Mouse (Mus musculus): Measurements from ENCODE around the gene Nudt1.
A peak's percentile ranks its signal among the peaks of the same experiment; 100 is the strongest.

Gene Nudt1

DNA sequence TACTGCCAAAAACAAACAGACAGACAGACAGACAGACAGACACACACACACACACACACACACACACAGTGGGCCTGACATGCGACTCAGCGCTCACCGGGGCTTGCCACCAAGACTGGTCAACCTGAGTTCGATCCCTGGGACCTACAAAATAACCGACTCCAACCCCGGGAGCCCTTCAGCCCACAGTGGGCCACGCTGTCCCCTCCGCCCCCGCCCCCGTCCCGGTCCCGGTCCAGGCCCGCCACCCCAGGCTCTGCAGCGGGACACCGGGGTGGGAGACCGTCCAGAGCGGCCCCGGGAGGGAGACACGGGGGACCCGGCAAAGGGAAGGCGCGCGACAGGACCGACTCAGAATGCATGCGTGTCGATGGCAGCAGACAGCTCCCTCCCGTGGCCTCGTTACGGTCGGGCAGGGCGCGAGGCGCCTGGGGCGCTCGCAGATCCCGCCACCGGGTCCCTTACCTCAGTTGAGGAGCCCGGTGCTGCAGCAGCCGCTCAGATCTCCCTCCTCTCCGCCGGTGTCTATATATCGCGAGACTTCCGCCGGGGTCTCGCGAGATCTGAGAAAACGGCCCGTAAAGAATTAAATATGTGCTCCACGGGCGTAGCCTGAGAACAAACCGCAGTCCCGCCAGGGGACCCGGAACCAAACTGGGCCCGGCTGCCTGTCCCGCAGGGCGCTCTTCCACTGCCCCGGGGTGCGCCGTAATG is at the start of gene Nudt1, which contains the start of gene Mad1l1:
Gene Nudt1 (plus strand): TSS at position 615 of the 714 bp plus-strand sequence.
Gene Mad1l1 (minus strand): TSS at position 511 of the 714 bp plus-strand sequence.
- peak; percentile 86 for DNase-seq (ENCODE audit: low spot score)

GRCm38 (mm10) chr5:140276779-140277178 is 44.7 kb upstream of the Nudt1 start:
- DNase-seq (ENCODE audit: low spot score): no peak

- no peak for DNase-seq (ENCODE audit: low spot score)
Observed at GRCm38 (mm10) chr5:140280205-140280604, 41.3 kb upstream of the Nudt1 start.

DNA sequence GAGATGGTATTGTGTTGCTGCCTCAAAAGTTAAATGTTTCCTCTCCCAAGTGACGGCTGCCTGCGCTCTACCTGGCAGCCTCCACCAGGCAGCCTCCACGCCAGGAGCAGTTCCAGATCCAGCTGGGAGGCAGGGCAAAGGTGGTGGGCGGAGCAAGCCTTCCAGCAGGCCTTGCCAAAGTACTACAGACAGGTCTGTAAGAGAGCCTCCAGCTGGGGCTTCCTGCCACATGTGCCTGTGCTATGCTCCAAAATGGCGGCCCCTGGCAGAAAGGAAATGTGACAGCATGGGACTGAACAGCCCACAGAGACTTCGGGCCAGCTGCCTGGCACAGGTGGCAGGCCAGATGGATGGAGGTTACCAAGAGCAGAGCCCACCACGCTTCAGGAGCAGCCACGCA is 39.1 kb upstream of the Nudt1 start:
- DNase-seq (ENCODE audit: low spot score): no peak

DNA sequence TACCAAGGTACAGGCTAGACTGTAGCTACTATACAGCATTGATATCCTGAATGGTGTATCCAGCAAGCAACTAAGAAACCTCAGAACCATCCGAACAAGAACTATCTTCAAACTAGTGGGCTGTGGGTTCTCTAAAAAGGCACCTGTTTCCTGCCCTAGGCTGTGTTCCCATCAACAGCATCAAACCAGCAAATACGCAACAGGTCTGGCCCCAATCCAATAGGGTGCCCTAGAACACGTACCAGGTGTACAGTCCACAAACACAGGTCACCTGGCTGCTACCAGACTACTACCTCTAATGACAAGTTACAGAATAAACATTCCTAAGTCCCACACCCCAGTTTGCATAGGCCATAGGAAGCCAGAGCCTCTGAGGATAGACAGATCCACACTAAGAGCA is 38.6 kb upstream of the Nudt1 start:
- DNase-seq (ENCODE audit: low spot score): no peak

DNA sequence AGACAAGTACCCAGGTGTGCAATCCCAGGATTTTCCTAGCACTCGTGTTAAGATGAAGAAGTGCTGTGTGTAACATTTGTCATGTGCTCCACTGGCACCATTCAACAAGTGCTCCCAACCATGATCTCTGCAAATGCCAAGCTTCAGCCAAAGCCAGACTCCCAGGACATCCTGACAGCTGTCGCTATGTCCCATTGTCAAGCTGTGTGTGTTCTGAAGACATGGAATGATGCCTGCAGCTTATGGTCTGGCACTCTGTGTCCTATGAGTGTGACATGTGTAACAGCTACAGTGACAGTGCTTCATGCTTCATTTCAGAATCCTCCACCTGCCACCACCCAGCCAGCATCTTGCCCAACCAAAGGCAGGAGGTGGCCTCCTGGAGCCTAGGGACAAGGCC is 37.4 kb upstream of the Nudt1 start:
- DNase-seq (ENCODE audit: low spot score): no peak

GRCm38 (mm10) chr5:140284761-140285160 is 36.7 kb upstream of the Nudt1 start:
- DNase-seq (ENCODE audit: low spot score): no peak

- DNase-seq (ENCODE audit: low spot score): no peak
Observed at GRCm38 (mm10) chr5:140288287-140288686, 33.2 kb upstream of the Nudt1 start.

DNA sequence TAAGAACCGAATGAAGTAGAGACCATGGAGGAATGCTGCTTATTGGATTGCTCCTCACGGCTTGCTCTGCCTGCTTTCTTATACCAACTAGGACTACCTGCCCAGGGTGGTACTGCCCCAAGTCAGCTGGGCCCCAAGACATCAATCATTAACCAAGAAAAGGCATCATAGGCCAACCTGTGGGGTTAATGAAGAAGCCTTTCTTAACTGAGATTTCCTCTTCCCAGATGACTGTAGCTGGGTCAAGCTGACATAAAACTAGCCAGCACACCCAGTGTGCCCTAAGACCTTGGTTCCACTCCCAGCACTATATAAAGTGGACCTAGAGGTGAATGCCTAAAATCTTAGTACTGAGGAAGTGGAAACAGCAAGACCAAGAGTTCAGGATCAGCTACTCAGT is 32.3 kb upstream of the Nudt1 start:
- no peak for DNase-seq (ENCODE audit: low spot score)

DNA sequence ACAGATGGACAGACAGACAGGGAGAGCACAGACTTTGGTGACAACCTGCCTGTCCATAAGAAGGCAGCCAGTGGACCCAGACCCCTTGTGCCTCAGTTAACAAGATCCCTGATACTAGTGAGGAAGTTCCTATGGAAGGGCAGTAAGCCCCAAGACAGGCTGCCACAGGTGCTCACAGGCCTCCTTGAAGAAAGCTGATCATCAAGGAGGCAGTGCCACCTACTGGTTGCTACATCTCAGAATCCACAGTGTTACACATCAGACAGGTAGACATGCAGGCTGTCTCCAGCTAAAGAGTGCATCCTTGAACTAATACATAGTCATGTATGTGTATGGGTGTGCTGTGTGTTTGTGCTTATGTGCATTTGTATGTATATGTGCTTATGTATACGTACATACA is 29.3 kb upstream of the Nudt1 start:
- peak; percentile 61 for DNase-seq (ENCODE audit: low spot score)

GRCm38 (mm10) chr5:140298291-140298690 is 23.2 kb upstream of the Nudt1 start:
- DNase-seq (ENCODE audit: low spot score): no peak

- DNase-seq (ENCODE audit: low spot score): no peak
Observed at GRCm38 (mm10) chr5:140306016-140306415, 15.4 kb upstream of the Nudt1 start.

DNA sequence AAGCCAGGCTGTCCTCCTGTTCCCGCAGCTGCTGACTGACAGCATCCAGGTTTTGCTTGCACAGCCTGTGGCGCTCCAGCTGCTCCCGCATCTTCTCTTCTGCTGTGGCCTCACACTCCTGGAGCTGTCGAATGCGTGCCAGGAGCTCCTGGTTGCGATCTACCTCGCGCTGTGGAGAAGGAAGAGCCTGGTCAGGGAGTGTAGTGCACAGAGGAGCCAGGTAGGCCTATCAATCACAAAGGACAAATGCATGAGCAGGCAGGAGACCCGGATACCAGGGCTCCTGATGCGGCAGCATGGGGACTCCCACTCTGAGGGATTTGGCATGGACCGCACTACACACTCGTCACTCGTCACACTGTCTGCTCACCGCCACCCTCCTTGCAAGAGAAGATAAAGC is 13.9 kb upstream of the Nudt1 start:
- no peak for DNase-seq (ENCODE audit: low spot score)

GRCm38 (mm10) chr5:140316716-140317115 is 4.7 kb upstream of the Nudt1 start:
- DNase-seq (ENCODE audit: low spot score): no peak

- no peak for DNase-seq (ENCODE audit: low spot score)
Observed at GRCm38 (mm10) chr5:140321756-140322575, 510 bp downstream of the Nudt1 start.

DNA sequence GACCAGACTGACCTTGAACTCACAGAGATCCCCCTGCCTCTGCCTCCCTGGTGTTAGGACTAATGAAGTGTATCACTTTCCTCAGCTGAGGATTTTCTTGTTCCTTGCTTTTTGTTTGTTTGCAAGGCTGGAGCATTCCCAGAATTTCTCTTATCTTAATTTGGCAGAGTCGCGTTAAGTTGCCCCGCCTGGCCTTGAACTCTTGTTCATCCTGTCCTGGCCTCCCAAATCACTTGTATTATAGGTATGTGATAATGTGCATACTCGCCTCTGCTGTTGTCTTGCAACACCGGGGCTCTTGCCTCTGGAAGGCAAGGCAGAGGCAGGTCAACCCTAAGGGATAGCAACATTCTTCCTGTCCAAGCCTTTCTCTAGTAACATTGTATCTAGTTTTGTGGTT is 2.6 kb downstream of the Nudt1 start:
- no peak for DNase-seq (ENCODE audit: low spot score)

DNA sequence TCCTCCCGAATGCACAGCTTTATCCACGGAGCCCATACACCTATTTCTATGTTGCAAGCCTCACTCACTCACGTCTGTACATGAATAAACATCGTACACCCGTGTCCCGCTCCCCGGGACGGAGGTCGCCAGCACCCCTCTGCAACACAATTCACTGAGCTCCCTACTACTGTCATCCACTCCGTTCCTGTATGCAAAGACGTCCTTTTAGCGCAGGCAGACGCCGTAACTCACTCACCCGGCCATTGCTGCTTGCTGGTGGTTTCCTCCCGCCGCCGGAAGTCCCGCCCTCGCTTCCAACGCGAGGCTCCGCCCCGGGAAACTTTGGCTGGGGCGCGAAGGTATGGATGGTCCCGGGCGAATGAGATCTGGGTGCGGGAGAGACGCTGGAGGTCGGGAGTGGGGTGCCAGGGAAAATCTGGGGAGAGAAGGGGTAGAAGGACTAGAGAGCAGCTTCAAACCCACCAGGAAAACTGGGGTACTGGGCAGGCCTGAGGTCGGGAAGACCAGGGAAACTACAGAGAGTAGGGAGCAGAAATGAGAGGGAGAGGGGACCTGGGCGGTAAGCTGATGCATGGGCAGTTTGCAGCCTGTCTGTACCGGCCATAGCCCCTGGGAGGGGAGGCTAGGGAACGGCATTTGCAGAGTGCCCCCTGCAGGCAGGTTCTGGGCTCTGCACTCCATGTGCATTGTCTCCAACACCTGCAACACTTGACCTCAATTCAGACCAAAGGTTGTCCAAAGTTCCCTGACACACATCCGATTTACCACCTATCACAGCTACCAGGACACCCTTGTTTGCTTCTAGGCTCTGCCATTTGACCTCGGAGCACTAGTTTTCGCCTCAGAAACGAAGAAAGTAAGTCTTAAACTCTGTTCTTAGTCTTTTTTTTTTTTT is 10.4 kb downstream of the Nudt1 start, which contains the start of gene Mrm2:
Gene Mrm2 (minus strand): TSS at position 284 of the 898 bp plus-strand sequence.
- DNase-seq (ENCODE audit: low spot score): peak; percentile 67

DNA sequence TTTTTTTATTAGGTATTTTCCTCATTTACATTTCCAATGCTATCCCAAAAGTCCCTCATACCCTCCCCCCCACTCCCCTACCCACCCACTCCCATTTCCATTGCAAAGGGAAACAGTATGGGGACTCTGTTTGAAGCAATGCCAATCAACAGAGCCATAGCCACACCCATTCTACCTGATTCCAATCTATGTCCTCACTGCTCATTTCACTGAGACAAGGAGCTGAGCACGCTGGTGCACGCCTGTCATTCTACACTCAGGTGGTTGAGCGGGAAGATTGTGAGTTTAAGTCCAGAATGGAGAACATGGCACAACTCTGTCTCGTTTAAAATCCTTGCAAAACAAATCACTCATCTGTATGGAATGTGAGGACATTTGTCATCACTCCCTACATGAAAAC is 11.1 kb downstream of the Nudt1 start:
- DNase-seq (ENCODE audit: low spot score): no peak

GRCm38 (mm10) chr5:140333631-140334030 is 12.2 kb downstream of the Nudt1 start:
- DNase-seq (ENCODE audit: low spot score): no peak

- no peak for DNase-seq (ENCODE audit: low spot score)
Observed at GRCm38 (mm10) chr5:140336680-140337079, 15.2 kb downstream of the Nudt1 start.

DNA sequence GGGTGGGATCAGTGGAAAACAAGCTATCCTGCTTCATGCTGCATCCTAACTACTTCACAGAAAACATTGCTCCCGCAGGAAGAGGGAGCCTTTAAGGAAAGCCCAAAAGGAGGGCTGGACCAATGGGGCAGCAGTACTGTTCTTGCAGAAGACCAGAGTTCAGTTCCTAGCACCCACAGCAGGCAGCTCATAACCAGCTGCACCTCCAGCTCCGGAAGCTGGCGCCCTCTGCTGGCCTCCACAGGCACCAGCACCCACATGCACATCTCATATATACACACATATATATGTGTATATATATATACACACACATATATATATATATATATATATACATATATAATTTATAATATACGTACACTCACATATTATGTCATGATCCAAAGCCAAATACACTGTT is 17.3 kb downstream of the Nudt1 start:
- DNase-seq (ENCODE audit: low spot score): no peak

GRCm38 (mm10) chr5:140339836-140340235 is 18.4 kb downstream of the Nudt1 start:
- DNase-seq (ENCODE audit: low spot score): no peak
